Mouse (Mus musculus) B cell, adult (primary cell): ENCODE measurements around the gene Gm1604a. TPM values are rescaled to one million over a fixed set of nuclear protein-coding genes. Genes with fewer than 3 reads are reported as not detected.

Source experiments
- total RNA-seq: library from RNA; stranded (reverse); gene quantifications from 4 replicates; pipeline ENCODE4 v1.2.4, GENCODE M21; 2023; ENCODE audit not compliant: inconsistent age

The Gm1604a gene
- not detected in 4 replicates for total RNA-seq

GRCm38 (mm10) chr17:7025257-7025656 is at the start of gene Gm1604a:
Gene Gm1604a, plus strand, starts transcription at chr17:7025568.

GRCm38 (mm10) chr17:6978287-6979248 is 46.8 kb upstream of the Gm1604a start, which contains the start of gene Gm49721:
Gene Gm49721, plus strand, starts transcription at chr17:6978904.

Other genes with a start within 250 kb of the Gm1604a start
- gene Ezr, start 242.8 kb upstream of the Gm1604a start, total RNA-seq, result 425 to 491 TPM (median 471 TPM) in 4 replicates
- gene Rsph3b, start 76.9 kb upstream of the Gm1604a start, total RNA-seq, result 7.9 to 10.6 TPM (median 9.7 TPM) in 4 replicates
- gene Tagap1, start 64.4 kb upstream of the Gm1604a start, total RNA-seq, result 61.2 to 72.0 TPM (median 65.4 TPM) in 4 replicates
- gene Rnaset2b, start 54.9 kb upstream of the Gm1604a start, total RNA-seq, result 198 to 238 TPM (median 211 TPM) in 4 replicates
- gene Gm49721, start 46.7 kb upstream of the Gm1604a start, total RNA-seq, result not detected in 4 replicates
- 2.2 to 3.1 TPM (median 2.6 TPM) in 4 replicates for gene Rps6ka2, start 144.5 kb downstream of the Gm1604a start, total RNA-seq